Mouse (Mus musculus): ENCODE measurements around the gene Polr2m. TPM values are rescaled to one million over a fixed set of nuclear protein-coding genes. Genes with fewer than 3 reads are reported as not detected.

Polr2m gene
- polyA plus RNA-seq, 1 experiment from 2014 or later, result 105 TPM

Other genes starting within 250 kb of the Polr2m start
- 2.2 and 2.7 TPM in 2 replicates for gene Myzap, start 106.4 kb upstream of the Polr2m start, polyA plus RNA-seq (2015; fragmentation: Nextera tagmentation; extraction: Ambion mirVana)

Measured in liver, embryonic 15.5 days (tissue).